Mouse (Mus musculus) erythroblast, embryonic 14.5 days (primary cell): Measurements from ENCODE around the gene Abhd15. TPM values are rescaled to one million over a fixed set of nuclear protein-coding genes. Genes with fewer than 3 reads are reported as not detected.

Experiments used
- H3K27me3 ChIP-seq: 2 replicates; pipeline ENCODE4 v1.6.1; 2012; ENCODE audit warnings: inconsistent platforms; ENCODE audit not compliant: control insufficient read depth
- H3K36me3 ChIP-seq: 2 replicates; pipeline ENCODE4 v1.6.1; 2012; ENCODE audit warnings: mild to moderate bottlenecking, inconsistent platforms; ENCODE audit not compliant: control insufficient read depth
- H3K4me1 ChIP-seq: 2 replicates; pipeline ENCODE4 v1.6.1; 2012; ENCODE audit warnings: inconsistent platforms; ENCODE audit not compliant: control insufficient read depth
- H3K4me3 ChIP-seq: replicated peaks from 2 replicates; pipeline ENCODE3; 2012; ENCODE audit warnings: moderate library complexity, mild to moderate bottlenecking, inconsistent platforms
- H3K9me3 ChIP-seq: 2 replicates; pipeline ENCODE4 v1.6.1; 2012; ENCODE audit warnings: low read length, inconsistent platforms, mixed read lengths; ENCODE audit not compliant: control insufficient read depth
- GATA1 ChIP-seq: IDR thresholded peaks from 2 replicates; pipeline ENCODE4 v1.6.1; 2012; ENCODE audit warnings: low read length, inconsistent platforms, mixed read lengths
- TAL1 ChIP-seq: IDR thresholded peaks from 3 replicates; pipeline ENCODE4 v1.6.1; 2012; ENCODE audit warnings: low read length, inconsistent platforms, mixed read lengths
- polyA plus RNA-seq: library from polyadenylated mRNA; stranded (reverse); fragments of >175 nt; gene quantifications from 2 replicates; pipeline ENCODE4 v1.2.3, GENCODE M21; 2012

Abhd15 gene
- polyA plus RNA-seq, 1 experiment, result 0.01 TPM

DNA sequence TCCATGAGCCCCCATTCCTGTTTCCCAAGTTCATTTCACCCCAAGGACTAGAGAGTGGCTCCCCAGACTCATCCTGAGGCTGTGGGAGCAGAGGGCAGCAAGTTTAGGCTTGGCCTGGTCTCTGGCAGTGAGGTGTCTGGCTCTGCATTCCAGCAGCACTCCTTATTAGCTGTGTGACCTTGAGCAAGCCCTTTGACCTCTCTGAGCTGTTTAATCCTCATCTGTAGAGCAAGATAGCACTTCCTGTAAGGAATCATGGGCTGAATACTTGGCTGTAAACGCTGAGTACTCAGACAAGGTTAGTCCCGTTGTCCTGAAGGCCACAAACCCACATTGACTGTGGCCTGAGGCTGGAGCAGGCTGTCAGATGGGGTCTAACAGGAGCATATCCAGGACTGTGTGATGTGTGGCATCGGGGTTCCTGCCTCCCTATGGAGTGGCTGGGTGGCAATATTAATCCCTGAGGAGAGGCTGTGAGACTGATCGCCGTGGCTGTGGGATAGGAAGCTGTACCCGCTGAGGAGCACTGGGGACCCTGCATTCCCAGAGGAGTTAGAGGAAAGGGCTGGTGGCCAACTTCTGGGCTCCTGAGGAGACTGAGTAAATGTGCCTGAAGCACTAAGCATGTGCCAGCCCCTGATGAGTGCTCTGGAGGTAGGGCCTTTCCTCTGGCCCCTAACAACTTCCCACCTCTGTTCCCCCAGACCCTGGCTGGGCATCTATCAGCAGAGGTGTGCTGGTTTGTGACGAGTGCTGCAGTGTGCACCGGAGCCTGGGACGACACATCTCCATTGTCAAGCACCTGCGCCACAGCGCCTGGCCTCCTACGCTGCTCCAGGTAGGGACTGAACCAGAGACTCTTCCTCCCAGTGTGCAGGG is 16.4 kb upstream of the Abhd15 start:
- H3K36me3 ChIP-seq, result peaks cover 42% of the 10 kb centered on the region

DNA sequence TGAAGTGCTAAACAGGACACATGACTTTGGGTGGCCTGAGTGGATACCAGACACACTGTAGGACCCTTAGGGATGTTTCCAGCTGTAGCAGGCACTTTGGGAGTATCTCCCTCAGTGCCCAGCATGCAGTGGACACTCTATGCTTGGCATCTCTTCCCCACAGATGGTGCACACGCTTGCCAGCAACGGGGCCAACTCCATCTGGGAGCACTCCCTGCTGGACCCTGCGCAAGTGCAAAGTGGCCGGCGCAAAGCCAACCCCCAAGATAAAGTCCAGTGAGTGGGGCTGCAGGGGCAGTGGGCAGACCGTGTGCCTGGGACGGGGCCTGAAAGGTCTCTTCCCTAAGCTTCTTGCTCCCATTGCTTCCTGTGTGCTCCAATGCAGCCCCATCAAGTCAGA is 15.6 kb upstream of the Abhd15 start:
- H3K36me3 ChIP-seq, result peaks cover 51% of the 10 kb centered on the region
- H3K9me3 ChIP-seq, result no peaks in the 10 kb centered on the region
- peaks cover 40% of the 10 kb centered on the region for H3K4me1 ChIP-seq
- H3K4me3 ChIP-seq, result no peak overlapping the region
- H3K27me3 ChIP-seq, result no peaks in the 10 kb centered on the region
- TF ChIP-seq TAL1 (no peak), GATA1 (no peak)

More for the DNA sequence above, 16.4 kb upstream of the Abhd15 start:
- Histone ChIP-seq H3K4me1 (peaks cover 48% of the 10 kb centered on the region), H3K9me3 (no peaks in the 10 kb centered on the region), H3K27me3 (peaks cover 3% of the 10 kb centered on the region; the same call in 1 of the 2 replicates), H3K4me3 (no peak overlapping the region)
- TF ChIP-seq TAL1 (no peak), GATA1 (no peak)

DNA sequence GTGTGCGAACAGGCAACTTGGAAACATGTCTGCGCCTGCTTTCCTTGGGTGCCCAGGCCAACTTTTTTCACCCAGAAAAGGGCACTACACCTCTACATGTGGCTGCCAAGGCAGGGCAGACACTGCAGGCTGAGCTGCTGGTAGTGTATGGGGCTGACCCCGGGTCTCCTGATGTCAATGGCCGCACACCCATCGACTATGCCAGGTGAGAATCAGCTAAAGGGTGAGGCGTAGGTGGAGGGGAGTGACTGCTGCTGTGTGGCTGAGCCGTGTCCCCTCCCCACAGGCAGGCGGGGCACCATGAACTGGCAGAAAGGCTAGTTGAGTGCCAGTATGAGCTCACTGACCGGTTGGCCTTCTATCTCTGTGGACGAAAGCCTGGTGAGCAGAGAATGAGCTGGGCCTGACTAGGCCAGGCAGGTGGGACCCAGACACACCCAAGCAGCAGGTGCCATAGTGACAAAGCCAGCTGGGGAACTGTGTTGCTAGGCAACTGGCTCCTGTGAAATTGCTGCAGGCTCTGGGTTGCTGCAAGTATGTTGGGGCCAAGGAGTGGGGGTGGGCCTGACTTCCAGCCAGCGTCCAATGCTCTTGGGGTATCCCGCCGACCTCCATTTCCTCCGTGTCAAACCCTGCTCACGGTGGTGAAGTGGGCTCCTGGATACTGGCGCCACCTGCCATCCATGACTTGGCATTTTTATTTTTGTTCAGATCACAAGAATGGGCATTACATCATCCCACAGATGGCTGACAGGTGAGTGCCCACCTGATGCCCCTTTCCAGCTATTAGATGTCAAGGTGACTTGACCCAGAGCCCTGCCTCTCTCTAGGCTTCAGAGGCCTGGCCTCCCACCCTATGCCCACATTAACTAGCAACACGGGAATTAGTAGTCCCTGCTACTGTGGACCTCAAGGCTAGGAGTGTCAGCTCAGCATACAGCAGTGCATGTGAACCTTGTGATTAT is 14.3 kb upstream of the Abhd15 start:
- Histone ChIP-seq H3K4me1 (peaks cover 28% of the 10 kb centered on the region), H3K27me3 (no peaks in the 10 kb centered on the region), H3K9me3 (no peaks in the 10 kb centered on the region), H3K36me3 (peaks cover 64% of the 10 kb centered on the region), H3K4me3 (no peak overlapping the region)
- TF ChIP-seq GATA1, result no peak
- TF ChIP-seq TAL1, result no peak

DNA sequence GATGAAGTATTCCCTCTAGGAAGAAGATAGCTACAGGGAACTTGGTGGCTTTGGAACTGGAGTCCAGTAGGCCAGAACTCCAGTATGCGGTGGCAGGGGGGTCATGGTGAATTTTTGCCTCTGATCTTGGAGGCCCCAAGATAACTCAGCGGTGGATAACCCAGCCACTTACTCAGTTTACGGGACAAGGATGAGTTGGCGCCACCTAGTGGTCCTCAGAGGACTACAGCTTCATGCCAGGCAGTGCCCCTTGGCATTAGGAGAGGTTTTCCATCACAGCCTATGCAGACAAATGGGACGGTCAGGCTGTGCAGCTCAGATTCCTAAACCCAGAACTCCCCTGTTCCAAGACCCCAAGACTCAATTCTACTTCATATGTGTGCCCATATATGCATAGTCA is 13.5 kb upstream of the Abhd15 start:
- Histone ChIP-seq H3K27me3 (no peaks in the 10 kb centered on the region), H3K4me3 (no peak overlapping the region), H3K4me1 (peaks cover 24% of the 10 kb centered on the region), H3K36me3 (peaks cover 71% of the 10 kb centered on the region), H3K9me3 (no peaks in the 10 kb centered on the region)
- no peak for TF ChIP-seq GATA1
- TF ChIP-seq TAL1, result no peak

DNA sequence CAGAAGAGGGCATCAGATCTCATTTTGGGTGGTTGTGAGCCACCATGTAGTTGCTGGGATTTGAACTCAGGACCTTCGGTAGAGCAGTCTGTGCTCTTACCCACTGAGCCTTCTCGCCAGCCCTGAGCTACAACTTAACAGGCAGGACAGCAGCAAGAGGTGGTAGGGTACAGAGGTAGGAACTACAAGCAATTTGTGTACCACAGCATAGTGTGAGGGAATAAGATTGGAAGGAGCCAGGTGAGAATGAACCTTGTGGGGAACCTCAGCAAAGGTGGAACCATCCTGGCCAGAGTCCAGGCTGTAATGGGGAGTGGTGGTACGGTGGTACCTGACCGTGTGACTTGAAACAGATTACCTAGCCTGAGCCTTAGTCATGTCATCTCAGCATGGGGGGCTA is 12.9 kb upstream of the Abhd15 start:
- Histone ChIP-seq H3K36me3 (peaks cover 75% of the 10 kb centered on the region), H3K4me3 (no peak overlapping the region), H3K9me3 (no peaks in the 10 kb centered on the region), H3K27me3 (no peaks in the 10 kb centered on the region), H3K4me1 (peaks cover 21% of the 10 kb centered on the region)
- TF ChIP-seq GATA1 (no peak), TAL1 (no peak)

DNA sequence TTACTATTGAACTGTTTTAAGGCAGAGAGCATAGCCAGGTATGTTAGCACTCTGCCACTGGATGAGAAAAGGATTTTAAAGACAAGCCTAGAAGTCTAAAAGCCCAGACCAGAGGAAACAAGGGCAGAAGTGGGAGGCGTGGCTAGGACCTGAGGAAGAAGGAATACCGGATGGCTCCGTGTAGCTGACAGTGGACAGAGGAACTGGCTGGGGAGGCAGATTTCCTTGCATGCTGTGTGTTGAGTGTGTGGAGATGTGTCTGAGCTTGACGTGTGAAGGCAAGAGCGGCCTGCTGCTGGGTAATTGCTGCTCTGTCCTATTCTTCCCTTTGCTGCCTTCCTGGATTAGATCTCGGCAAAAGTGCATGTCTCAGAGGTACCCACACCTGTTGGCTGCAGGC is 12.4 kb upstream of the Abhd15 start:
- H3K4me3 ChIP-seq, result no peak overlapping the region
- TF ChIP-seq GATA1 (no peak), TAL1 (no peak)
- H3K27me3 ChIP-seq, result no peaks in the 10 kb centered on the region
- no peaks in the 10 kb centered on the region for H3K9me3 ChIP-seq
- peaks cover 78% of the 10 kb centered on the region for H3K36me3 ChIP-seq
- peaks cover 16% of the 10 kb centered on the region for H3K4me1 ChIP-seq

DNA sequence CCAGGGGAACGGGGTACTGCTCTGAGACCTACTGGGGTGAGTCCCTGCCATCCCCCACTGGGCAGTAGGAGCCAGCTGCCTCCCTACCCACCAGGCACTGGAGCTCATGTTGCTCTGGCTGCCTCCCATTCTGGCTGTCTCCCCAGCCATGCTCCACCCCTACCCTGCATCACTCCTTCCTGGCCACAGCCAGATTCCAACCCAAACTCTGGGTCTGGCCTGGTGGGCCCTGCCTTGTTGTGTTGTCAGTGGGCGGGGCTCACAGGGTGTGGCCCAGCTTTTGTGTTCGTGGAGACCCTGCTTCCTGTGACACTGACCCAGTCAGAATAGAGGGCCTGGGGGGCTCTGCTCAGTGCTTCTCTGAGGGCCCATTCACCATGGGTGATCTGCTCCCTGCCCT is 11.4 kb upstream of the Abhd15 start:
- H3K4me1 ChIP-seq, result peaks cover 20% of the 10 kb centered on the region
- H3K27me3 ChIP-seq, result no peaks in the 10 kb centered on the region
- H3K36me3 ChIP-seq, result peaks cover 80% of the 10 kb centered on the region

DNA sequence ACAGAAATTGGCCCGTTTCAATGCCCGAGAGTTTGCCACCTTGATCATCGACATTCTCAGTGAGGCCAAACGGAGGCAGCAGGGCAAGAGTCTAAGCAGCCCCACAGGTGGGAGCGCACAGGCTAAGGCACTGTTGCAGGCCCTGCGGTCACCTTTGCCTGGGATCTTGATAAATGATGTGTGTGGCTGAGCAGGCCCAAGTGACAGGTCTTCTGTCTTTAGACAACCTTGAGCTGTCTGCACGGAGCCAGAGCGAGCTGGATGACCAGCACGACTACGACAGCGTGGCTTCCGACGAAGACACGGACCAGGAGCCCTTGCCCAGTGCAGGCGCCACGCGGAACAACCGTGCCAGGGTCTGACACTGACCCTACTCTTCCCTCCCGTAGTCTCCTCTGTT is 10.5 kb upstream of the Abhd15 start:
- no peak overlapping the region for H3K4me3 ChIP-seq
- H3K9me3 ChIP-seq, result no peaks in the 10 kb centered on the region
- H3K36me3 ChIP-seq, result peaks cover 74% of the 10 kb centered on the region
- no peaks in the 10 kb centered on the region; the same call in 1 of the 2 replicates for H3K27me3 ChIP-seq
- H3K4me1 ChIP-seq, result peaks cover 22% of the 10 kb centered on the region
- TF ChIP-seq TAL1 (no peak), GATA1 (no peak)

More for the DNA sequence above, 11.4 kb upstream of the Abhd15 start:
- Histone ChIP-seq H3K4me3 (no peak overlapping the region), H3K9me3 (no peaks in the 10 kb centered on the region)
- TF ChIP-seq TAL1, result no peak
- no peak for TF ChIP-seq GATA1

DNA sequence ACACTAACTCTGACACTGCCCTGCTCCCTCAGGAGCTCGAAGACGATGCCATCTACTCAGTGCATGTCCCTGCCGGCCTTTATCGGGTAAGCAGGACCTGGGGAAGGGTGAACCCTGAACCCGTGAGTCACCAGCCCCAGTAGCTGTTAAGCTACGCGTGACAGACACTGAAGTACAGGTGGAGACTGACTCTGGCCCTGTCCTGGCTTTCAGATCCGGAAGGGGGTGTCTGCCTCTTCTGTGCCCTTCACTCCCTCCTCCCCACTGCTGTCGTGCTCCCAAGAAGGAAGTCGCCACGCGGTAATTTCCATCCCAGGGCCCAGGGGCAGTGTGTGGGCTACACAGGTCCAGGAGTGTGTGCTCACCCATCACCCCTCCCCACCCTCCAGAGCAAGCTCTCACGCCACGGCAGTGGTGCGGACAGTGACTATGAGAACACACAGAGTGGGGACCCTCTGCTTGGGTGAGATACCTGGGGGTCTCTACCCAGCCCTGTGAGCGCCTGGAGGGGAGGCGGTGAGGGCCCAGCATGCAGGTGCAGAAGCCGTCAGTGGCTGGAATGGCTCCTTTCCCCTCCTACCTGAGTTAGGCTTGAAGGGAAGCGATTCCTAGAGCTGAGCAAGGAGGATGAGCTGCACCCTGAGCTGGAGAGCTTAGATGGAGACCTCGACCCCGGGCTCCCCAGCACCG is 9.5 kb upstream of the Abhd15 start:
- H3K27me3 ChIP-seq, result no peaks in the 10 kb centered on the region; the same call in 1 of the 2 replicates
- H3K4me3 ChIP-seq, result no peak overlapping the region
- H3K9me3 ChIP-seq, result no peaks in the 10 kb centered on the region
- H3K4me1 ChIP-seq, result peaks cover 20% of the 10 kb centered on the region
- peaks cover 64% of the 10 kb centered on the region for H3K36me3 ChIP-seq
- no peak for TF ChIP-seq GATA1
- no peak for TF ChIP-seq TAL1
